Mouse (Mus musculus): ENCODE data around the gene Lrrc36.

Gene Lrrc36

DNA sequence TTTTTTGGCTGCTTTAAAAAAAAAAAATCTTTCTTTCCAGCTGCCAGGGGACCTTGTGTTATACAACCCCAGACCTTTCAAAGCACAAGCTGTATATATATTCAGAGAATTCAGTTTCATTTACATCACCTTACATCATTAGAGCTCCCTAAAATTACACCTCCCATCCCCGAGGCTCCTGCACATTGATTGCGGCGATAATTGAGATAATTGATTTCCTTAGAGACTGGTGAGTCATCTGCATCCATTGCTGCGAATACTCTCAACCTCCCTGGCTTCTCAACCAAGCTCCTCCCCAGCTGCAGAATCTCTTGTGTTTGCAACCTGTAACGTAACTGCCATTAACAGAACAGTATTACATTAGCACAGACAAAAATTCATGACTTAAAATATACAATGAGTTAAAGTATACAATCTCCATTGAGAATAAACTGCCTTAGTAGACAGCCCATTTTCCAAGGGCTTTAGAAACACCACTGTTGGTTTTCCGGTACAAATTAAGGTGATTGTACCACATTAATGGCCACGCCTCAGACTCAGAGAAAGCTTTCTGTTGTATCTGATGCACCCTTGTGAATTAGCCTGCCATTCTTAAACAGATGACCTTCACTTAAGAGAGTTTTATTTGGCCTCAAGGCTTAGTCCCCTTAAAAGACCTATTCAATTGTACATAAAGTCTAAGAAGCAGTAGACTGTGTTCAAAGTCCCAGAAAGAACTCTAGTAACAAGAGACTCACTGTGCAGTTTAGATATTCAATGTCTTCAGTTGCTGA, 18.6 kb downstream of the Lrrc36 start:
- no peak for DNase-seq (ENCODE audit: low spot score)

GRCm38 (mm10) chr8:105433021-105433420, 19.6 kb downstream of the Lrrc36 start:
- no peak for DNase-seq (ENCODE audit: low spot score)

GRCm38 (mm10) chr8:105433511-105433910, 20.1 kb downstream of the Lrrc36 start:
- no peak for DNase-seq (ENCODE audit: low spot score)

DNA sequence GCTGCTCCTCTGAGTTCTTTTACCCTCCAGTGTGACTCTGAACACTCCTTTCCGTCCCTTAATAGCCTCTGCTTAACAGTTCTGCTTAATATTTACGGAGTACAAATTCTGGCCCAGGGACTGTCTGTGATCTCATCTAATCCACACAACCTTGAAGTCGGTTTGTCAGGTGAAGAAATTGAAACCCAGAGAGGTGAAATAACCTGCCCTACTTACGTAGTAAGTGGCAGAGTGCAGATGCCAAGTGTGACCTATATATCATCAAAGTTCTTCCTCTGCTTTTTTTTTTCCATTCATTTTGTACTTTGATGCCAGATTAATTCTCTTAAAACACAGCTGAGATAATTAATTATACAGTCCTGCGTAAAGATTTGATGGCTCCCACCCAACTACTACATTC, 20.8 kb downstream of the Lrrc36 start:
- no peak for DNase-seq (ENCODE audit: low spot score)

GRCm38 (mm10) chr8:105436218-105436617, 22.8 kb downstream of the Lrrc36 start:
- no peak for DNase-seq (ENCODE audit: low spot score)

GRCm38 (mm10) chr8:105437078-105437748, 23.8 kb downstream of the Lrrc36 start:
- no peak for DNase-seq (ENCODE audit: low spot score)

GRCm38 (mm10) chr8:105438865-105439264, 25.5 kb downstream of the Lrrc36 start:
- peak; percentile 1 for DNase-seq (ENCODE audit: low spot score)

DNA sequence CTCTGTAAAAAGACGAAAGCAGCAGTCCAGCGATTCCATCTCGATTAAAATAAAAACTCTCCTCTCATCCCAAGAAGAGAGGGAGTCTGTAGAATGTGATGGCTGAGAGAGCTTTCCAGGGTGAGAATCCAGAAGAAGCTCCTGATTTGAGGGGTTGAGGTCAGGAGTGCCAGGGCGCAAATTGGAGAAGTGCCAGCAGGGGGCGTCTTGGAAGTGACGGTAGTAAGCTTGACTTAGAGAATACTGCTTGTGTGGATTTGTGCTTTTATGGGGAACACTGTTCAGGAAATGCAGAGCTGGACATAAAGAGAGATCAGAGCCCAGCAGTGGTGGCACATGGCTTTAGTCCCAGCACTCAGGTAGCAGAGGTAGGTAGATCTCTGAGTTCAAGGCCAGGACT, 28.1 kb downstream of the Lrrc36 start:
- no peak for DNase-seq (ENCODE audit: low spot score)

GRCm38 (mm10) chr8:105442661-105443060, 29.3 kb downstream of the Lrrc36 start:
- no peak for DNase-seq (ENCODE audit: low spot score)

- no peak for DNase-seq (ENCODE audit: low spot score)
Measured at GRCm38 (mm10) chr8:105445296-105446126, 32.1 kb downstream of the Lrrc36 start.

DNA sequence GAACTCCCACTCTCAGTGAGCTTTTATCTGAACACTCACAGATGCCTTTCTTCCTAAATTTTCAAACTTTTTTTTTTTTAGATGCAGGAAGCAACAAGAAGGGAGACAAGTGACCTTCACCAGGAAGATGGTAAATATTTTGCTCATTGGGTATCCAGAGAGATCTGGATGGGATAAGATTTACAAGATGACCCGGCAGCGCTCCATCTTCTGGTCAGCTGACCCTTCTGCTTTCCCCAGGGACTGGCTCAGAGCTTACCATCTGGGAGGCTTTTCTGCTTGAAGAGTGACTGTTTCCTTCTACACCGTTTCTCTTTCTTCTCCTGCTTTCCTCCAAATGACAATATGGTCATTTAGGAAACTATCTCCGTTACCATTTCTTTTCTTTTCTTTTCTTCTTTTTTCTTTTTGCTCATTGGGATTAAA, 32.8 kb downstream of the Lrrc36 start:
- DNase-seq (ENCODE audit: low spot score): no peak

DNA sequence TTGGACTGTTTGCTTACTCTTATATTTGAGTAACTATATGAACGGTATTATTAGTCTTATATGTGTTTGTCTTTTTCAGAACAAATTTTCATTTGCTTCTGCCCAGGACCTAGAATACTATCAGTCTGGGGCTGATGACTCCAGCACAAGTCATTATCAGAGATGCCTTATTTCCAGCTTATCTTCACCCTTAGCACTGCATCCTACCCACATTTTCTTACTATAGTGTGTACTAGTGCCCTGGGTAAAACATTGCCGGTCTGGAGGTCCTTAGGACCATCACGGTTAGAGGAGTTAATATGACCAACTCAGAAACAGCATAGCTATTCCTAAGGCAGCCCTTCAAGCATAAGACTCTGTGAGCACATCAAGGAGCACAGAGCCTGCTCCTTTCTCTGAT, 34.8 kb downstream of the Lrrc36 start:
- no peak for DNase-seq (ENCODE audit: low spot score)

GRCm38 (mm10) chr8:105448596-105448995, 35.2 kb downstream of the Lrrc36 start:
- DNase-seq (ENCODE audit: low spot score): no peak

DNA sequence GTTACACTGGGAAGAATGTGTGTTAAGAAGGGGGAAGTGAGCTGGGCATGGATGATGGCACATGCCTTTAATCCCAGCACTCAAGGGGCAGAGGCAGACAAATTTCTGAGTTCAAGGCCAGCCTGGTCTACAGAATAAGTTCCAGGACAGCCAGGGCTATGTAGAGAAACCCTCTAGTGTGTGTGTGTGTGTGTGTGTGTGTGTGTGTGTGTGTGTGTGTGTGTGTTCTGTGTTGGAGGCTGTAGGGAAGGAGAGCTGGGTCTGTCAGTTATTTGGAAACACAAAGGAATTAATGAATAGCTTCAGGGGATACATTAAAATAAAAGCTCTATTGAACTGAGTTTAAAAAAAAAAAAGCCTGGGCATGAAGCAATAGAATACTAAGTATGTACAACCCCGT, 37.6 kb downstream of the Lrrc36 start:
- DNase-seq (ENCODE audit: low spot score): no peak

- DNase-seq (ENCODE audit: low spot score): no peak
Measured at GRCm38 (mm10) chr8:105451903-105452603, 38.7 kb downstream of the Lrrc36 start.

- no peak for DNase-seq (ENCODE audit: low spot score)
Measured at GRCm38 (mm10) chr8:105453296-105453695, 39.9 kb downstream of the Lrrc36 start.

GRCm38 (mm10) chr8:105454088-105454487, 40.7 kb downstream of the Lrrc36 start:
- no peak for DNase-seq (ENCODE audit: low spot score)

GRCm38 (mm10) chr8:105455218-105455617, 41.8 kb downstream of the Lrrc36 start:
- DNase-seq (ENCODE audit: low spot score): no peak

- DNase-seq (ENCODE audit: low spot score): no peak
Measured at GRCm38 (mm10) chr8:105461085-105461803, 47.9 kb downstream of the Lrrc36 start.

- DNase-seq (ENCODE audit: low spot score): no peak
Measured at GRCm38 (mm10) chr8:105464595-105464994, 51.2 kb downstream of the Lrrc36 start.

DNA sequence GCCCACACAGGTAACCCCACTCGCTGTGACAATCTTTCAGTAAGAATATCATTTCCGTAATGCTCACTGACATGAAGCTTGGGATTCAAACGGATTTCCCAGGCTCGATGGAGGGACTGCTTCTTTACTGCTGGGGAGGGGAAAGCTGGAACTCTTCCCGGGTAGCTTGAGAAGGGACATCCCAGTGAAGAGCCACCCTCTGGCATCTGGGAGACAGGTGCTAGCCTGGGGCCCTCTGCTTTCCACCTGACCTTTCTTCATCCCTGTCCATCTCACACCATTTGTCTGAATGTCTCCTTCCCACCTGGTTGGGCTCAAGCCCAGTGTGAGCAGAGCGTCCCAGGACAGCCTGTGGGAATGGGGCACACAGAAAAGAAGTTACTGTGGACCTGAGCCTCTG, 52.9 kb downstream of the Lrrc36 start:
- DNase-seq (ENCODE audit: low spot score): no peak

Measured in T-cell, adult 2 months (primary cell).